Mouse (Mus musculus) heart, embryonic 13.5 days (tissue): ENCODE measurements at regions not wholly inside any gene's neighbourhood (a gene's known extent, or its start where the extent isn't known, plus 50 kb on each side); places are given as distances from the start of the nearest gene placed in this dataset.
"Not testable (repeated sequence)": the region's sequence is repeated elsewhere in the genome, so short reads cannot be mapped to it uniquely, and the experiment has no call there.

Experiments used
- ATAC-seq: fragments of 200-750 bp; cut with Nextera tagmentation; 2 replicates; pipeline ENCODE4 v1.8.0; 2017; ENCODE audit warnings: moderate TSS enrichment; ENCODE audit not compliant: insufficient number of reproducible peaks, low FRiP score, low TSS enrichment; ENCODE audit errors: extremely low read depth
- H3K27ac ChIP-seq: fragments of 300-500 bp; sonication (generic); replicated peaks from 2 replicates; pipeline ENCODE4 v1.5.1; 2015; ENCODE audit warnings: moderate library complexity, mild to moderate bottlenecking, inconsistent platforms
- H3K27me3 ChIP-seq: fragments of 300-500 bp; sonication (generic); replicated peaks from 2 replicates; pipeline ENCODE4 v1.6.1; 2015; ENCODE audit warnings: mild to moderate bottlenecking, inconsistent platforms
- H3K36me3 ChIP-seq: fragments of 300-500 bp; sonication (generic); 2 replicates; pipeline ENCODE4 v1.6.1; 2015; ENCODE audit warnings: mild to moderate bottlenecking, inconsistent platforms
- H3K4me1 ChIP-seq: fragments of 300-500 bp; sonication (generic); 2 replicates; pipeline ENCODE4 v1.6.1; 2015; ENCODE audit warnings: inconsistent platforms
- H3K4me2 ChIP-seq: fragments of 300-500 bp; sonication (generic); 2 replicates; pipeline ENCODE4 v1.6.1; 2015; ENCODE audit warnings: inconsistent platforms, mild to moderate bottlenecking, moderate library complexity
- H3K4me3 ChIP-seq: fragments of 300-500 bp; sonication (generic); 2 replicates; pipeline ENCODE4 v1.5.1; 2015; ENCODE audit warnings: moderate library complexity, mild to moderate bottlenecking, inconsistent platforms
- H3K9ac ChIP-seq: fragments of 300-500 bp; sonication (generic); 2 replicates; pipeline ENCODE4 v1.6.1; 2015; ENCODE audit warnings: inconsistent platforms, mild to moderate bottlenecking, moderate library complexity
- H3K9me3 ChIP-seq: fragments of 300-500 bp; sonication (generic); 2 replicates; pipeline ENCODE4 v1.6.1; 2016; ENCODE audit warnings: inconsistent platforms
- WGBS: fragments of 180-500 bp; shearing (Covaris S2); methylation state at CpG from one replicate; pipeline ENCODE4 v1.1.7; 2015; ENCODE audit warnings: mixed read lengths; 5-methylcytosine and 5-hydroxymethylcytosine counted together

GRCm38 (mm10) chr13:26142811-26143210 lies 627.2 kb downstream of the Hdgfl1 start:
- 82% methylated on average over 2 of the region's 2 CpGs for WGBS
- ATAC-seq: no peak

GRCm38 (mm10) chr13:26119363-26119762 lies 650.6 kb downstream of the Hdgfl1 start:
- Histone ChIP-seq H3K4me1 (no peaks in the 10 kb centered on the region), H3K9ac (no peak overlapping the region), H3K4me3 (no peak overlapping the region), H3K27me3 (no peaks in the 10 kb centered on the region), H3K9me3 (no peaks in the 10 kb centered on the region), H3K36me3 (no peaks in the 10 kb centered on the region), H3K4me2 (no peak overlapping the region), H3K27ac (no peak overlapping the region)
- no peak for ATAC-seq
- WGBS: 32% methylated on average over 1 of the region's 1 CpGs

More at GRCm38 (mm10) chr13:26142811-26143210, 627.2 kb downstream of the Hdgfl1 start:
- no peaks in the 10 kb centered on the region for H3K4me1 ChIP-seq
- H3K36me3 ChIP-seq: no peaks in the 10 kb centered on the region
- no peak overlapping the region for H3K27ac ChIP-seq
- no peak overlapping the region for H3K9ac ChIP-seq
- H3K27me3 ChIP-seq: no peaks in the 10 kb centered on the region
- H3K9me3 ChIP-seq: no peaks in the 10 kb centered on the region
- H3K4me3 ChIP-seq: no peak overlapping the region
- no peak overlapping the region for H3K4me2 ChIP-seq

- Histone ChIP-seq H3K9ac (no peak overlapping the region), H3K27ac (no peak overlapping the region), H3K9me3 (no peaks in the 10 kb centered on the region), H3K36me3 (no peaks in the 10 kb centered on the region), H3K4me3 (no peak overlapping the region), H3K4me2 (no peak overlapping the region), H3K4me1 (no peaks in the 10 kb centered on the region), H3K27me3 (no peaks in the 10 kb centered on the region)
- no peak for ATAC-seq
- WGBS: 76% methylated on average over 7 of the region's 7 CpGs
Observed at GRCm38 (mm10) chr13:26114136-26114535, 655.8 kb downstream of the Hdgfl1 start.

- not testable (repeated sequence) for H3K9ac ChIP-seq, ATAC-seq, H3K27me3 ChIP-seq, H3K4me3 ChIP-seq, H3K27ac ChIP-seq, H3K36me3 ChIP-seq, H3K4me1 ChIP-seq, H3K4me2 ChIP-seq, H3K9me3 ChIP-seq
- WGBS: 62% methylated on average over 1 of the region's 1 CpGs
Observed at GRCm38 (mm10) chr13:26113723-26114122, 656.2 kb downstream of the Hdgfl1 start.

GRCm38 (mm10) chr13:26112579-26112978 lies 657.4 kb downstream of the Hdgfl1 start:
- no peaks in the 10 kb centered on the region for H3K27me3 ChIP-seq

GRCm38 (mm10) chr13:26109013-26109412 lies 661.0 kb downstream of the Hdgfl1 start:
- Histone ChIP-seq H3K27ac (no peak overlapping the region), H3K4me3 (no peak overlapping the region), H3K36me3 (no peaks in the 10 kb centered on the region), H3K4me2 (no peak overlapping the region), H3K4me1 (no peaks in the 10 kb centered on the region), H3K9ac (no peak overlapping the region), H3K27me3 (no peaks in the 10 kb centered on the region), H3K9me3 (no peaks in the 10 kb centered on the region)
- WGBS: 86% methylated on average over 2 of the region's 2 CpGs
- ATAC-seq: no peak

More at GRCm38 (mm10) chr13:26112579-26112978, 657.4 kb downstream of the Hdgfl1 start:
- Histone ChIP-seq H3K4me3 (no peak overlapping the region), H3K4me1 (no peaks in the 10 kb centered on the region), H3K27ac (no peak overlapping the region), H3K9me3 (no peaks in the 10 kb centered on the region), H3K9ac (no peak overlapping the region), H3K4me2 (no peak overlapping the region), H3K36me3 (no peaks in the 10 kb centered on the region)
- ATAC-seq: no peak

- Histone ChIP-seq H3K9me3 (no peaks in the 10 kb centered on the region), H3K27me3 (no peaks in the 10 kb centered on the region), H3K27ac (no peak overlapping the region), H3K9ac (no peak overlapping the region), H3K4me1 (no peaks in the 10 kb centered on the region), H3K4me2 (no peak overlapping the region), H3K4me3 (no peak overlapping the region), H3K36me3 (no peaks in the 10 kb centered on the region)
- ATAC-seq: no peak
- WGBS: 46% methylated on average over 3 of the region's 3 CpGs
Observed at GRCm38 (mm10) chr13:26088727-26089126, 681.2 kb downstream of the Hdgfl1 start.

GRCm38 (mm10) chr13:26080814-26081213 lies 689.2 kb downstream of the Hdgfl1 start:
- no peak for ATAC-seq
- no peaks in the 10 kb centered on the region for H3K9me3 ChIP-seq
- H3K4me1 ChIP-seq: no peaks in the 10 kb centered on the region
- no peak overlapping the region for H3K27ac ChIP-seq
- H3K4me3 ChIP-seq: no peak overlapping the region
- H3K9ac ChIP-seq: no peak overlapping the region
- H3K36me3 ChIP-seq: no peaks in the 10 kb centered on the region
- no peak overlapping the region for H3K4me2 ChIP-seq
- H3K27me3 ChIP-seq: no peaks in the 10 kb centered on the region
- 73% methylated on average over 2 of the region's 2 CpGs for WGBS

- H3K27me3 ChIP-seq: no peaks in the 10 kb centered on the region
- H3K27ac ChIP-seq: no peak overlapping the region
- no peaks in the 10 kb centered on the region for H3K4me1 ChIP-seq
- H3K9me3 ChIP-seq: no peaks in the 10 kb centered on the region
- no peak overlapping the region for H3K9ac ChIP-seq
- 64% methylated on average over 4 of the region's 4 CpGs for WGBS
- H3K4me2 ChIP-seq: no peak overlapping the region
- H3K4me3 ChIP-seq: no peak overlapping the region
- no peaks in the 10 kb centered on the region for H3K36me3 ChIP-seq
- ATAC-seq: no peak
Observed at GRCm38 (mm10) chr13:26080302-26080701, 689.7 kb downstream of the Hdgfl1 start.

GRCm38 (mm10) chr13:26079362-26079761 lies 690.6 kb downstream of the Hdgfl1 start:
- no peaks in the 10 kb centered on the region for H3K27me3 ChIP-seq
- ATAC-seq: no peak
- 80% methylated on average over 1 of the region's 1 CpGs for WGBS
- no peak overlapping the region for H3K4me3 ChIP-seq
- H3K36me3 ChIP-seq: no peaks in the 10 kb centered on the region
- no peak overlapping the region for H3K4me2 ChIP-seq
- H3K27ac ChIP-seq: no peak overlapping the region
- H3K4me1 ChIP-seq: no peaks in the 10 kb centered on the region
- no peaks in the 10 kb centered on the region for H3K9me3 ChIP-seq
- H3K9ac ChIP-seq: no peak overlapping the region

- no peak for ATAC-seq
- Histone ChIP-seq H3K4me1 (0 out of 2 replicates have a peak, but pooled peaks cover 3% of the 10 kb centered on the region), H3K4me2 (no peak overlapping the region), H3K36me3 (no peaks in the 10 kb centered on the region), H3K4me3 (no peak overlapping the region), H3K9me3 (no peaks in the 10 kb centered on the region), H3K27me3 (no peaks in the 10 kb centered on the region), H3K27ac (no peak overlapping the region), H3K9ac (no peak overlapping the region)
- WGBS: 27% methylated on average over 2 of the region's 2 CpGs
Observed at GRCm38 (mm10) chr13:26061322-26061721, 708.6 kb downstream of the Hdgfl1 start.

- H3K27me3 ChIP-seq: no peaks in the 10 kb centered on the region
- no peak for ATAC-seq
Observed at GRCm38 (mm10) chr13:26037699-26038098, 732.3 kb downstream of the Hdgfl1 start.

More at GRCm38 (mm10) chr13:26037699-26038098, 732.3 kb downstream of the Hdgfl1 start:
- no peak overlapping the region for H3K9ac ChIP-seq
- H3K4me2 ChIP-seq: no peak overlapping the region
- no peak overlapping the region for H3K4me3 ChIP-seq
- H3K27ac ChIP-seq: no peak overlapping the region
- no peaks in the 10 kb centered on the region for H3K4me1 ChIP-seq
- no peaks in the 10 kb centered on the region for H3K9me3 ChIP-seq
- H3K36me3 ChIP-seq: no peaks in the 10 kb centered on the region
